Mouse (Mus musculus) erythroid progenitor cell, adult 5-6 weeks (primary cell): ENCODE data around the gene Tenm4. TPM values are rescaled to one million over a fixed set of nuclear protein-coding genes. Genes with fewer than 3 reads are reported as not detected.
A peak's percentile ranks its signal among the peaks of the same experiment; 100 is the strongest.

Experiments used
- ATAC-seq: replicated peaks from 2 replicates; pipeline ENCODE4 v1.8.0; 2016; ENCODE audit warnings: moderate number of reproducible peaks, mild to moderate bottlenecking, moderate TSS enrichment, inconsistent platforms; ENCODE audit not compliant: poor library complexity, low FRiP score, severe bottlenecking
- total RNA-seq, 2 experiments: library from RNA; stranded (forward) in 1 of 2; stranded (reverse) in 1 of 2; fragments of 150-400 nt in 1 of 2; fragments of 186-747, 209-891 nt in 1 of 2; gene quantifications; 2 replicates each; pipeline versions ENCODE4 v1.2.3 to v1.2.4; 2015 to 2017; ENCODE audit warnings: low replicate concordance in 2 of 2

Gene Tenm4
- total RNA-seq, 2 experiments from 2014 or later = 0.23 to 1.7 TPM

DNA sequence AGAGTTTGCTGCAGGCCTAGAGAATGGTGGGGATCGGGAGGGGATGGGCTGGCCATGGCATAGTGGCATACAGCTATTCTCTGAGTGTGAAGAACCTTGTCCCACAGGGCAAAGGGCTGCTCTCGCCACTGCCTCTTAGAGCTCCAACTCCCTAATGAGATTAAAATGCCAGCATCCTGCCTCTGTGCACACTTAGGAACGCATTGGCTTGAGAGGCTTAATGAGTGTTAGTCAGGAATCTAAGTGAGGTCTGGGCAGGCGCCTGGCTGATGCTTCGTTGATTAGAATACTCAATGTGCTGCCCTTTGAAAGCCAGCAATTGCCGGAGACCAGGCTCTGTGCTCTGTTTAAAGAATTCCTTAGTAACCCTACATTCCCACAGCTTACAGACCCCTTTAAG lies 334.5 kb downstream of the Tenm4 start:
- ATAC-seq = no peak

DNA sequence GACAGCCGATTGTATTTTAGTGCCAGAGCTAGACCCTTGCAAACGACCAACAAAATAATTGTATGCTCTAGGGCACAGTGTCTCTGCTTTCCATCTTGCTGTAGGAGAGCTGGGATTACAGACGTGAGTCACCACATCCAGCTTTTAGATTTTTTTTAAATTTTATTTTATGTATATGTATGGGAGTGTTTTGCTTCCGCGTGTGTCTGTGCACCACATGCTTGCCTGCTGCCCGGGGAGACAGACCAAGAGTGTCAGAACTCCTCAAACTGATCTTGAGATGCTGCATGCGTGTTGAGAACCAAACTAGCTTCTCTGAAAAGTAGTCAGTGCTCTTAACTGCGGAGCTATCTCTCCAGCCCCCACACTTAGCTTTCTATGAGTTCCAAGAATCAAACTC lies 336.0 kb downstream of the Tenm4 start:
- ATAC-seq = no peak

DNA sequence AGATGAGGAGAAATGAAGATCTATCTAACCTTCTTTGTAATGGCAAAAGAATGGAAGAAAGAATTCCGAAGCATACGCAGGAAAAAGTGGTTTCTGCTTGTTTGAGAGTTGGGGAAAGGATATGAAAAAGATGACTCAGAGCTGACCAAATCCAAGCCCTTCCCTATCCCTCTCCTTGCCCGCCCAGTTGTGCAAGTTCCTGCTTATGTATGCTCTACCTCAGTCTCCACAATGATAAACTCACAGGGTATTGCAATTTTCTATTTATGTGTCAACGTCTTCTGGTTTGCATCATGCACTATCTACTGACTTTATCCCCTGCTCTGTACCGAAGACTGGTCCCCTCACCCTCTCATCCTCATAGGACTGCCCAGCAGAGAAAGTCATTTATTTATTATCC lies 339.4 kb downstream of the Tenm4 start:
- ATAC-seq = no peak

DNA sequence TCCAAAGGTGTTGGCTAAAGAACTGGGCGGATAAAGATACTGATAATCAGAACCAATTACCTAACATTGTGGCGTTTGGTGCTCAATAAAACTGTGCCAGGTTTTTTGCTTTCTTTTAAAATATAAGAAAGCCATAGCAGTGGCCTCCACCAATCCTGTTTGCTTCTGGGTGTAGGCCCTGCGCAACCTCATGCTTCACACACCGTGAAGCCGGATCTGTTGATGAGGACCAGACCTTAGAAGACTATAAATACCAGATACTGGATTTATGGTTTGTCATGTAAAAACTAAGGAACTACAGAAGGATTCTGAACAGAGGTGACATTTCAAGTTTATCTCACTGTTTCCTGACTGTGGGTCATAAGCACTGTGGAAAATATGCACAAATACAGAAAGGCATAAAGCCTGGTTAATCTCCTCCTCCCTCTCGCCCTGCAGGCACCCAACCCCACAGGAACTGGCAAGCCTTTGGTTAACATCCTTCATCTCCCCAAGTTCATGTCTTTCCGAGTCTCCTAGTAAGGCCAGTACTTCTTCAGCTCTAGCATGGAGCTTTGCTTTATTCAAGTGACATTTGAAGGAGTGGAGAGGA lies 340.1 kb downstream of the Tenm4 start:
- no peak for ATAC-seq

- ATAC-seq = no peak
Observed at GRCm38 (mm10) chr7:96511953-96512511, 341.0 kb downstream of the Tenm4 start.

- peak; percentile 77 for ATAC-seq
Observed at GRCm38 (mm10) chr7:96519216-96519615, 348.2 kb downstream of the Tenm4 start.

DNA sequence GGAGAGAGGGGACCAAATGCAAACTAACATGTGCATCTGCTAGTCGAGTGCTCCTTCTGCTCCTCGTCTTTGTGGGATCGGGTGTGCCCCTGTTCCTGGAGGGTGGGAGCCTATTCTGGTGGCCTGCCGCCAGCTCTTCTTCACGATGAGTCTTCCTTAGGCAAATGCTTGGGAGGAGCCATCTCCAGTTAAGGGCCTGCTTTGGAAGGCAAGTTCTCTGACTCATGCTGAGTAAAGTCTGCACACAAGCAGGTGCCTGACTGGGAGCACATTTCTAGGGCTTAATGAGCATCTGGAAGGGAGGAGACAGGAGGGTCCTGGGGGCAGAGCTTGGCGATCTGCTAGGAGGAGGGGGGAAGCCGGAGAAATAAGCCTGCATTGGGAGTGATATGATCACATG lies 350.9 kb downstream of the Tenm4 start:
- ATAC-seq = no peak

GRCm38 (mm10) chr7:96523673-96524072 lies 352.6 kb downstream of the Tenm4 start:
- ATAC-seq = no peak

DNA sequence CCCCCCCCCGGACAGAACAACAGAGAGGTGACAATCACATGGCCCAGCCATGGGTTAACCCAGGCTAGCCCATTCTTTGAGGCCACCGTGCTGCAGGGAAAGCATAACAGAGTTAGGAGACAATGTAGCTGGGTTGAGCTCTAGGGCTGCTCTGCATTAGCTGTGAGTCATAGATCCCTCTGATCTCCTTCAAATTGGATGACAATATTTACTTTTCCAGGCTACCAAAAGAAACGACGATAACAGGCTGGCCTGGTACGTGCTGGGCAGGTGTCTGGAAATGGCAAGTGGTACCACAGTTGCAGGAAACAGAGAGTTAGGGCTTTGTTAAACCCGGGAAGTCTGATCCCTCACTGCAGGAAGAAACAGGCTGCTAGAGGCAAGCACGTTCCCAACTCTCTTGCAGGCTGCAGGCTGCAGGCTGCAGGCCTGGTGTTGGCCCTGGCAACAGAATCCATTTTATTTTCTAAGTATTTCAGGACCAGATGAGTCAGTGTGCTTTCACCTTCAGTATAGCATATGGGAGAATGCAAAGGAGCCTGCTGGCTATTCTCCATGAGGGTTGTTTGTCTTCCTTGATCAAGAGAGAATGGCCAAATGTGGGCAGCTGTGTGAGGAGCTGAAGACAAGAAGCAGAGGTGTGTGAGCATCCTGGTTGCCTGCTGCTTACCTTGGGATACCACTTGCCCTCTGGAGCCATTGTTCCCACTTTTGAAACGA lies 353.6 kb downstream of the Tenm4 start:
- ATAC-seq = no peak

DNA sequence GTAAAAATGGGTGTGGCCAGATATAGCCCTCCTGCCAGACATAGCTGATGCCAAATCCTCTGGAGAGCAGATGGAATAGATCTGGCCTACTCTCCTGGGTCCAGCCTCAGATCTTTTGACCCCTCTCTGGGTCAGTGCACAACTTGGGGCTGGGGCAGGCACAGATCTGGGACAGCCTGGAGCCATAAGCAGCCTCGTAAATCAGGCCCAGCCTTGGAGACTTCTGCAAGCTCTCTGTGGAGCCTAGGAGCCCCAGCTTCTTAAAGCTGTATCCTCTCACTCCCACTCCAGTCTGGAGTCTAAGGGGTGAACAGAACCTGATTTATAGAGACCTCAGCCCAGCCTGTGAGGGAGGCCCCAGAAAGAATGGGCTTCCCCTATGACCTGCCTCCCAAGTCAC lies 354.3 kb downstream of the Tenm4 start:
- ATAC-seq = no peak

- no peak for ATAC-seq
Observed at GRCm38 (mm10) chr7:96530571-96531426, 359.8 kb downstream of the Tenm4 start.

DNA sequence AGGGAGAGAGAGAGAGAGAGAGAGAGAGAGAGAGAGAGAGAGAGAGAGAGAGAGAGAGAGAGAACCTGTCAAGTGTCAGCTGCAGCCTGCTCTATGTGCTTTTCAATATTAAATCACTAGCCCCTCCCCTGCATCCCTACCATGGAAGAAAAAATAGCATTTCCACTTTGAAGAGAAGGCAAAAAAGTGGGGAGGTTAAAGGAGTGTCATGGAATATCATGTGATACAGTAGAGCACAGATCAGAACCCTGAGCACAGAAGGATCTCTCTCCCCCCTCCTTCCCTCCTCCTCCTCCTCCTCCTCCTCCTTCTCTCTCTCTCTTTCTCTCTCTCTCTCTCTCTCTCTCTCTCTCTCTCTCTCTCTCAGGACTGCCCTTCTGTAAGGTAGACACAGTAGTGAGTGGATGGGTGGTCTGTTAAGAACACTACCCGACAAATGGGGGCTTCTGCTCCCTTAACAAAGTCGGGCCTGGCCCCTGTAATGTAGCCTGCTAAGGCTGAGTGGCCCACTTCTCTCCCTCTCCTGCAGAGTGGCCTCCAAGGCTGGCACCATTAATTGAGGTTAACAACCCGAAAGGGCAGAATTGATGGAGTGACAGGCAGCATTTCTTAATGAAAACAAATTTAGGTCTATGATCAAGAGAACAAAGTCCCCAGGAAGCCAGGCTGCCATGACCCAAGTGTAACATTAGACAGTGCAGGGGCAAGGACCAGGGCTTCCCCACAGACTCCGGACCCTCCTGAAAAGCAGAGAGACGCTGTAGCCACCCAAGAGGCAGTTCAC lies 361.1 kb downstream of the Tenm4 start:
- ATAC-seq = no peak

DNA sequence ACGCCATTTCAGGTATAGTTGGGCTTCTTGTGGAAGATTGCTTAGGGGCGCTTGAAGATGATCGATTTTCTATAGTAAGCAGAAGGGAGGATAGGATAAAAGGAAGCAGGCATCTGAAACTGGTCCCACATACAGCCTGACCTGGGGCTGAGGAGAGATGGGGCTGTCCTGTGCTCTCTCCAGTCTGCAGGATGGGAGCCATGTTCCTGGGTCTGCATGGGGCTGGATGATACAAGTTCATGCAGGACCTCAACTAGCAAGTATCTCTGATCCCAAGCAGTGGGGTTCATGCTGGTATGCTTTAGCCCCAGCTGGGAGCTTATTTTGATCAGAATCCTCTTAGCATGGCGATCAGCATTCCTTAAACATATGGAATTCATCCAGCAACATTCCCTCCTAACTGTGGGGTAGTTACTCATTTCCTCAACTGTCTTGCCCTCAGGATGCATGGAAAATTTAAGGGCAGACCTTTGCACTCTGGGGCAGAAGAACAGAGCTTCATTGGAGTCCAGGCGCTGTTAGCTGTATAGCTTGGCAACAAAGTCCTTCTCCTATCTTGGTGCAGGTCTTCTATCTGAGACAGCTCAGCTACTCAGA lies 361.9 kb downstream of the Tenm4 start:
- no peak for ATAC-seq

DNA sequence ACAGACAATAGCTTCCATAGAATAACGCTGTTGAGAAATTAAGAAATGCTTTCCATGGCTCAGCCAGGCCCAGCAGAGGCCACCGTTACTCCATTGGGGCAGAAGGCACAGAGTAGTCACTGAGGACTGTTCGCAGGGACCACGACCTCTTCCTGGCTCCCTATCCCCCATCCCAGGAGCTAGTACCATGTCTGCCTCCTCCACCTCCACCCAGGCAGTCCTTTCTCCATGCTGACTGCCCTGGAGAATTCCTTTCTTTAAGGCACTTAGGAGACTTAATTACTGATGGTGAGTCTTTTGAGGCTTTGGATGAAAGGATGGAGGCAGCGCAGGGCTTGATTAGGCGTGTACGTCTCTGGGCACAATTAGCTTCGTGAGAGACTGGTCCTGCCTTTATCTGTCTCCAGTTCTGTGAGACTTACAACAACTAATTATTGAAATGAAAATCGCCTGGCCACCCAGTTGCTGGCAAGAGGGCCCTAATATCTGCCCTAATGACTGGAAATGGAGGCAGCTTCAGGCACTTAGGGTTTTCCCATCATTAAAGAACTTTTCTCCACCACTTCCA lies 365.4 kb downstream of the Tenm4 start:
- no peak for ATAC-seq

DNA sequence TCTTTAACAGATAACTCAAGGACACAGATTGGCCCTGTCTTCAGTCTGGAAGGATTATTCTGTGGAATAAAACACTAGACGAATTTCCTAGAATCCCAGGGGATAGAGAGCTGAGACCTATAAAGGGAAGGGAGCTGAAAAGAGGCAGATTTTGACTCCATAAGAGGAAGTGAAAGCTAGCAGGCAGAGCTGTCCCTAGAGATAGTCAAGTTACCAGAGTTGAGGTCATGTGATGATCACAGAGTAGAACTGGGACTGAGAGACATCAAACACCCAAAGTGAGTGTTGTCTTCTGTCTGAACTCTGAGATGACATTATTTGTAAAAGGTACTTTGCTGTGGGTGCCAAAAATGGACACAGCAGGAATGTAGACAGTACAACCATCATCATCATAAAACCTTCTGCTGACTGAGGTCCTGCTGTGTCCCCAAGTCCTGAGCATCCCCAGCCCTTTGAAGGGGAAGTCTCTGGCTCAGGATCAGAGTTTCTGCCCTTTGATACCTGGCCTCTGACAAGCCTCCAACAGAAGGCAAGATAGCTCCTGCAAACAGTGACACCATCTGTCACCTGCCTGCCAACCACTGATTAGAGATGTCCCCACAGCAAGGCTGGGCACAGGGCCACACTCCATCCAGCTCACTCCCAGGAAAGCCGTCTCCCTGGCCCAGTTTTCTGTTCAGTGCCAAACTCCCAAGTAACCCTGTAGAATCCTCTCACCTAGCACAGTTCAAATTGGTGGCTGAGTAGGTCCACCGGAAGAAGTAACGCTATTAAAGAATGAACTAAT lies 368.4 kb downstream of the Tenm4 start:
- ATAC-seq = no peak

DNA sequence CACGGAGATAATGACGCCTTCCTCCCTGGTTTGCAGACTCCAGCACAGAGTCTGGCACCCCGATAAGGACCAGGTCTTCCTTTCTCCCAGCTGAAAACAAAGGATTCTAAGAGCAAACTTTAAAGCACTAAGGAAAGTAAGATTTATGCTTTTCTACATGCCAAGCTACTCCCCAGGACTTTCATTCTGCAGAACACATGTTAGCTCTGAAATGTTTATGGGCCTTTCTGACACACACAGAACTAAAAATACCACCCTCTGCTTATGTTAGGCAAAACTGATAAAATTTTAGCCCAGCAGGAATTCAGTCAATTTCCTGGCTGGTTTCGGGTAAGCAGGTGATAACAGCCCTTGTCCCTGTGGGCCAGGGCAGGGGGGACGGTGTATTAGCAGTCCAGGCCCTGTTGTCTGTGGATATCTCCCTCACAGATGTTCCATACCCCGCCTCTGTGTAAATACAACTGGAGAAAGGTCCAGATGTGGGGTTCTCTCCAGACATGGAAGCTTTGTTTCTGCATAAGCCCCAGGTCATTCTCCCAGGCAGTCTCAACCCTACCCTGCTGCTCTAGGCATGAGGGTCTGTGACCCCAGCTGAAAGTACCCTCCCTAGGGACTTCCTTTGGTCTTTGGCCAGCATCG lies 369.5 kb downstream of the Tenm4 start:
- no peak for ATAC-seq

DNA sequence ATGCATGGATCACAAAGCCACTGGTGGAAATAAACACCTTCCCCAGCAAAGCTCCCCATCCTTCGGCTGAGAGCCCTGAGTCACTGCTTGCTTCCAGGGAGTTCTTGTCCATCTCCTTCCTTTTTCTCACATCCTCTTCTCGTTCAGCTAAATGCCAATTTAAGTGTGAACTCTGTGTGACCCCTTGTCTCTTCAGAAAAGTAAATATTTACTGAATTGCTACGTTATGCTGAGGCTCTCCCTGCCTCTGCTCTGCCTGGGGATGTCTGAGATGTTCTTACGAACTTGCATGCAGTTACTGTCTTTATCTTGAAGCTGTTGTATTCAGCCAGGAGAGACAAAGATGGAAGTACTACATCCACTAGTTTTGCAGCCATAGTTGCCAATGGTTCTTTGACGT lies 374.9 kb downstream of the Tenm4 start:
- no peak for ATAC-seq

GRCm38 (mm10) chr7:96551809-96552208 lies 380.8 kb downstream of the Tenm4 start:
- ATAC-seq = no peak
